Mouse (Mus musculus) midbrain, postnatal 0 days (tissue): ENCODE measurements around the gene Eif6. TPM values are rescaled to one million over a fixed set of nuclear protein-coding genes. Genes with fewer than 3 reads are reported as not detected.

Source experiments
- ATAC-seq: fragments of 200-750 bp; cut with Nextera tagmentation; 2 replicates; pipeline ENCODE4 v1.8.0; 2017; ENCODE audit warnings: moderate number of reproducible peaks, mild to moderate bottlenecking, moderate TSS enrichment, moderate library complexity; ENCODE audit not compliant: low FRiP score
- DNase-seq: peaks from one replicate; pipeline ENCODE4 v3.0.0-alpha.2; 2015; ENCODE audit warnings: low spot score
- H3K27ac ChIP-seq: fragments of 300-500 bp; sonication (generic); 2 replicates; pipeline ENCODE4 v1.5.1; 2014; ENCODE audit warnings: low read depth, mild to moderate bottlenecking, low read length, mixed read lengths
- H3K27me3 ChIP-seq: fragments of 300-500 bp; sonication (generic); 2 replicates; pipeline ENCODE4 v1.6.1; 2014; ENCODE audit warnings: low read length, control low read depth, mixed read lengths; ENCODE audit not compliant: insufficient read depth
- H3K36me3 ChIP-seq: fragments of 300-500 bp; sonication (generic); 2 replicates; pipeline ENCODE4 v1.6.1; 2014; ENCODE audit warnings: low read length, control low read depth, mixed read lengths; ENCODE audit not compliant: insufficient read depth
- H3K4me1 ChIP-seq: fragments of 300-500 bp; sonication (generic); 2 replicates; pipeline ENCODE4 v1.6.1; 2014; ENCODE audit warnings: mild to moderate bottlenecking, control low read depth, antibody characterized with exemption, low read length, mixed read lengths; ENCODE audit not compliant: insufficient read depth
- H3K4me2 ChIP-seq: fragments of 300-500 bp; sonication (generic); 2 replicates; pipeline ENCODE4 v1.6.1; 2014; ENCODE audit warnings: low read depth, mild to moderate bottlenecking, low read length, mixed read lengths; ENCODE audit not compliant: poor library complexity, severe bottlenecking
- H3K4me3 ChIP-seq: fragments of 300-500 bp; sonication (generic); 2 replicates; pipeline ENCODE4 v1.5.1; 2014; ENCODE audit warnings: low read depth, mild to moderate bottlenecking, low read length, moderate library complexity
- H3K9ac ChIP-seq: fragments of 300-500 bp; sonication (generic); replicated peaks from 2 replicates; pipeline ENCODE4 v1.6.1; 2014; ENCODE audit warnings: mild to moderate bottlenecking, low read length, moderate library complexity, mixed read lengths; ENCODE audit not compliant: poor library complexity, severe bottlenecking
- H3K9me3 ChIP-seq: fragments of 300-500 bp; sonication (generic); 2 replicates; pipeline ENCODE4 v1.6.1; 2016; ENCODE audit warnings: low read length, control low read depth
- CTCF ChIP-seq: IDR thresholded peaks from 2 replicates; pipeline ENCODE4 v1.5.1; 2016; ENCODE audit warnings: antibody characterized with exemption, mild to moderate bottlenecking
- WGBS: fragments of 180-500 bp; shearing (Covaris S2); extraction: QIAGEN DNeasy Blood & Tissue Kit; methylation state at CpG from one replicate; pipeline ENCODE4 v1.1.7; 2014; 5-methylcytosine and 5-hydroxymethylcytosine counted together
- polyA plus RNA-seq: library from polyadenylated mRNA; unstranded; fragments of >200 nt; fragmentation: Nextera tagmentation; extraction: Ambion mirVana; gene quantifications from 2 replicates; pipeline ENCODE4 v1.2.1, GENCODE M21; 2015
- total RNA-seq: library from RNA; depleted of rRNA; stranded (reverse); fragments of >200 nt; gene quantifications from 2 replicates; pipeline ENCODE4 v1.2.3, GENCODE M21; 2014

Eif6 gene
- total and polyA plus RNA-seq, 2 experiments from 2014 or later: 85.4 to 130 TPM

GRCm38 (mm10) chr2:155778004-155778403 lies 48.7 kb downstream of the Eif6 start:
- no peak for ATAC-seq

GRCm38 (mm10) chr2:155777688-155777985 lies 49.1 kb downstream of the Eif6 start:
- Histone ChIP-seq H3K9me3 (no peaks in the 10 kb centered on the region), H3K27ac (no peak overlapping the region), H3K4me1 (peaks cover 5% of the 10 kb centered on the region; the same call in 1 of the 2 replicates), H3K4me2 (peak overlapping the region; percentile 85; the same call in 1 of the 2 replicates), H3K27me3 (peaks cover 7% of the 10 kb centered on the region; the same call in 1 of the 2 replicates), H3K9ac (no peak overlapping the region), H3K36me3 (no peaks in the 10 kb centered on the region), H3K4me3 (no peak overlapping the region)
- DNase-seq (no peak), ATAC-seq (no peak)
- no peak for TF ChIP-seq CTCF
- 60% methylated on average over 4 of the region's 4 CpGs for WGBS

More at GRCm38 (mm10) chr2:155778004-155778403, 48.7 kb downstream of the Eif6 start:
- Histone ChIP-seq H3K4me2 (no peak overlapping the region), H3K36me3 (no peaks in the 10 kb centered on the region), H3K4me1 (peaks cover 5% of the 10 kb centered on the region; the same call in 1 of the 2 replicates), H3K9me3 (no peaks in the 10 kb centered on the region), H3K9ac (no peak overlapping the region), H3K4me3 (no peak overlapping the region), H3K27me3 (peaks cover 7% of the 10 kb centered on the region; the same call in 1 of the 2 replicates), H3K27ac (no peak overlapping the region)
- WGBS: 50% methylated on average over 6 of the region's 6 CpGs
- no peak for DNase-seq
- no peak for TF ChIP-seq CTCF

GRCm38 (mm10) chr2:155776824-155777687 lies 49.7 kb downstream of the Eif6 start:
- no peaks in the 10 kb centered on the region for H3K9me3 ChIP-seq
- peaks cover 7% of the 10 kb centered on the region; the same call in 1 of the 2 replicates for H3K27me3 ChIP-seq
- no peaks in the 10 kb centered on the region for H3K36me3 ChIP-seq
- H3K4me1 ChIP-seq: peaks cover 5% of the 10 kb centered on the region; the same call in 1 of the 2 replicates
- DNase-seq: no peak
- H3K27ac ChIP-seq: no peak overlapping the region
- peak overlapping the region; percentile 85 for H3K4me2 ChIP-seq
- peak overlapping the region; percentile 89; the same call in 1 of the 2 replicates for H3K4me3 ChIP-seq
- WGBS: 69% methylated on average over 10 of the region's 10 CpGs
- no peak overlapping the region for H3K9ac ChIP-seq
- ATAC-seq: no peak
- no peak for TF ChIP-seq CTCF

- Histone ChIP-seq H3K27me3 (peaks cover 7% of the 10 kb centered on the region; the same call in 1 of the 2 replicates), H3K9me3 (no peaks in the 10 kb centered on the region), H3K4me2 (peak overlapping the region; percentile 85), H3K36me3 (no peaks in the 10 kb centered on the region), H3K4me3 (peak overlapping the region; percentile 89), H3K4me1 (peaks cover 5% of the 10 kb centered on the region; the same call in 1 of the 2 replicates), H3K9ac (peak overlapping the region; percentile 98), H3K27ac (peak overlapping the region; percentile 94)
- DNase-seq (peak; percentile 66), ATAC-seq (peak; percentile 72)
- no peak for TF ChIP-seq CTCF
- under 1% methylated on average over 34 of the region's 44 CpGs for WGBS
Observed at GRCm38 (mm10) chr2:155775685-155776263, 51.0 kb downstream of the Eif6 start.

GRCm38 (mm10) chr2:155774927-155775684 lies 51.6 kb downstream of the Eif6 start, which contains the start of gene Mmp24:
Mmp24 (plus strand) TSS chr2:155775342.
- H3K27ac ChIP-seq: peak within 1 kb of the TSS; percentile 94
- H3K4me1 ChIP-seq: peaks cover 5% of the 10 kb centered on the region; the same call in 1 of the 2 replicates
- H3K4me3 ChIP-seq: peak within 1 kb of the TSS; percentile 89
- peak within 1 kb of the TSS; percentile 98 for H3K9ac ChIP-seq
- no peak for TF ChIP-seq CTCF
- 2% methylated on average over 50 of the region's 100 CpGs for WGBS
- no peaks in the 10 kb centered on the region for H3K36me3 ChIP-seq
- ATAC-seq (peak; percentile 27), DNase-seq (no peak)
- no peaks in the 10 kb centered on the region for H3K9me3 ChIP-seq
- H3K27me3 ChIP-seq: peaks cover 7% of the 10 kb centered on the region; the same call in 1 of the 2 replicates
- H3K4me2 ChIP-seq: peak within 1 kb of the TSS; percentile 85
